Mouse (Mus musculus): ENCODE results near the gene Gm10663. TPM values are rescaled to one million over a fixed set of nuclear protein-coding genes. Genes with fewer than 3 reads are reported as not detected.

Gm10663 gene
- total RNA-seq, 2 experiments from 2014 or later: not detected

DNA sequence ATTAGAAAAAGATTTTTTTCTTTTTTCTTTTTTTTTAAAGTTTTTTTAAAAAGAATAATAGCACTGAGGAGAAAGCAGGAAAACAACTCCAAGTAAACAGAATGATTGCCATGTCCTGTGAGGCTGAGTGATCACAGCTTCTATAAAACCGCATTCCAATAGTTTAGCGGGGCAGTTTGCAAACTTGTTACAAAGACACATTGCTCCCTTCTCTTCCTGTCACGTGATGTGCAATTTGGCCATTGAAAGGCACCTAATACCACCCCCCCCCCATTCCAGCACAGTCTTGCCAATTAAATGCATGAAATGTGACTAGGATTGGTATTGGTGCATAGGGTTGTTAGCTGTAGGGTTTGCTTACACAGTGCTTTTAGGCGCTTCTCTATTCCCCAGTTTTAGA, 3.8 kb upstream of the Gm10663 start:
- ATAC-seq (replicated peaks; ENCODE audit: low FRiP score, low TSS enrichment, poor library complexity, severe bottlenecking): no peak

DNA sequence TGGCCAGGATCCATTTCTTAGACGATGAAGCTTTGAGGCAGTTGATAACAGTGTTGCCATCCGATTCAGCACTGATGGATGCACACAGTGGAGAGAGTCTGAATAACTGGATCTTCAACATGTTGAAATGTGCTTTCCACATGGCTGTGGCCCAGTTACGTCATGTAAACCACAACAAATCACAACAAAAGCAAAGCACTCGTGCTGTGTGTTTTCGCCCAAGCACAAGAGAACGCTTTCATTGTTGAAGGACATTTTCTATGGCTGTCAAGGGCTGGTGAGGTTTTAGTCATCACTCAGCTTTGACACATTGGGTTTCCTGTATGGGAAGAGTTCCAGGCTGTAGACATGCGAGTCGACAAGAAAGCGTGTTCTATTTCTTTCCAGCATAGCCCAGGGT, 5.9 kb downstream of the Gm10663 start:
- ATAC-seq (replicated peaks; ENCODE audit: low FRiP score, low TSS enrichment, poor library complexity, severe bottlenecking): no peak

DNA sequence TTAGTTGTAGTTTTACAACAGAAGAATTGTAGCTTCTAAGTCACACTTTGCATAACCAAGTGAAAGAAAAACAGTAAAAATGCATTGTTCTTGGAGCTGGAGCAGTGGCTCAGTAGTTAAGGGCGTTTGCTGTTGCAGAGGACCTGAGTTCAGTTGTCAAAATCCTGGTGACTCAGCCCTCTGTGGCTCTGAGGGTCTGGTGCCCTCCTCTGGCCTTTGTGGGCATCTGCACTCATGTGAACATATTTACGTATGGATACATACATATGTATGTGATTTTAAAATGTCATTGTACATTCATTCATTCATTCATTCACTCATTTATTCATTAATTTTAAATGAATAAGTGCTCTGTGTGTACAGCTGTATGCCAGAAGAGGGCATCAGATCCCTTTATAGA, 10.8 kb downstream of the Gm10663 start:
- ATAC-seq (replicated peaks; ENCODE audit: low FRiP score, low TSS enrichment, poor library complexity, severe bottlenecking): no peak

DNA sequence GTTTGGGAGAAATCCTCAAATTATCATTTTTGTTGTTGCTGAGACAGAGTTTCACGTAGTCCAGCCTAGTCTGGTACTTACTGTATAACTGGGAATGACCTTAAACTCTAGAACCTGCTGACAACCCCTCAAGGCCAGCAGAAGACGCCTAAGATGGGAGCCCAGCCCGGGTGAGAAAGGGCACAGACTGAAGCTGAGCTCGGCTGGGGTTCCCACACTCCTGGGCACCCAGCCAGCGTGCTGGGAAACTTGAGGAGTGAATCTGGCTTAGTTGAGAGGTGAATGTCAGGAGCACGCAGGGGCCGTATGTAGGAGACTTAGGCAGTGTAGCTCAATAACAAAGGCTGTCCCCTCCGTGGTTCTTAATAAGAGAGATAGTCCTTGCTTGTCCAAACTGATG, 12.9 kb downstream of the Gm10663 start:
- no peak for ATAC-seq (replicated peaks; ENCODE audit: low FRiP score, low TSS enrichment, poor library complexity, severe bottlenecking)

DNA sequence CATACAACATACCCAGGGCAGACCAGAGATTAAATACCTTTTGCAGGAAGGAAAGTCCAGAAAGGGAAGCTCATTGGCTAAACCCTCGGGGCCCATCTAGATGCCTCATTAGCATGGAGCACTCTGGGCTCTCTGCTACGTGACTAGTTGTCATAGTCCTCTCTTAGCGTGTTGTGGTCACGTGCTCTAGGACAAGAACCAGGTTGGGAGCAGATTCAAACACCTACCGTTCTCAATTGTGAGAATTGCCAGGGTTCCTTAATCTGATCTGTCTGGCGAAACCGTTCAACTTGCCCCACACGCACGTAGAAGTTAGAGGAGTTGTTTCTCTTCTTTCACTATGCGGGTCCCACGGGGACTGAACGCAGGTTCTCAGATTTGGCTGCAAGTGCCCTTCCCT, 13.3 kb downstream of the Gm10663 start:
- ATAC-seq (replicated peaks; ENCODE audit: low FRiP score, low TSS enrichment, poor library complexity, severe bottlenecking): no peak

DNA sequence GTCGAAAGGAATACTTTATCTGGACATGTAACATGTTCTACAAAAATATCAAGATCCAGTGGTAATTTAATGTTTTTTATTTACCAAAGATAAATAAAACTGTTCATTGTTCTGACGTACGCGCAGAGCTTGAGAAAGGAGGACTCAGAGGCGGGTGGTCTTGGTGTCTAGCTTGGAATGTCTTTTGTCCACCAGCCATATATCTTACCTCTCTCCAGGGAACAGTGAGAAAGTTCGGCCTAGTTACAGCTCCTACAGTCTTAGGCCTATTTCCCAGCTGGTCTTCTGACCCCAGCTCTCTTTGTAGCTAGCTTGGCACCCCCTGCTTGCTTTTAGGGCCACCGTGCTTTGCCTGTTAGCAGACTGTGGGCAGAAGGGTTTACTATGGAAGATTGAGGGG, 14.9 kb downstream of the Gm10663 start:
- no peak for ATAC-seq (replicated peaks; ENCODE audit: low FRiP score, low TSS enrichment, poor library complexity, severe bottlenecking)

DNA sequence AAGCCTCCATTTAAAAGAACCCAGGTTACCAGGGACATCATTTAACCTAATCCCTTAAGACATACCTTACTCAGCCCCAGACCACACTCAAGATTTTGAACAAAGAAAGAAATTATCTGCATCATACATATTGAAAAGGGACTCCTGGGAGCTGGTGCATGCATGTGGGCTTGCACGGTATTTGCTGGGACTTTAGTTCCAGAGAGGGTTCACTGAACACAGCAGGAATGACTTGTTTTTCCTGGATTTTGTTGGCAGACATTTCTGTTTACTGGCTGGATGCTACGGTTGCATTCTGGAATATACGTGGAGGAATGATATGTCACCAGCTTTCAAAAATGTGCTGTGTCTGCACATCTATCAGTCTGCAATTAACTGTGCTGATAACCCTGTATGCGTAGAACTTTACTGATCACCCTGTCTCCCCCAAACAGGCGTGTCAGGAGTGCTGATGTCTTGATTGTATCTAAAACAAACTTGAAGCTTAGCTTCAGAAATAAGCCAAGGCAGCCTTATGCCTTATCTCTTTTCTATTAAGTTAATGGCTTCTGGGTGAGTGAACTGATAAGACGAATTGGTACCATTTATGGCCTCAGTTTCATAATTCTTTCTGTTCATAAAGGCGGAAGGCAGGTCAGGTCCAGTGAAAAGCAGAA, 23.1 kb downstream of the Gm10663 start:
- no peak for ATAC-seq (replicated peaks; ENCODE audit: low FRiP score, low TSS enrichment, poor library complexity, severe bottlenecking)

DNA sequence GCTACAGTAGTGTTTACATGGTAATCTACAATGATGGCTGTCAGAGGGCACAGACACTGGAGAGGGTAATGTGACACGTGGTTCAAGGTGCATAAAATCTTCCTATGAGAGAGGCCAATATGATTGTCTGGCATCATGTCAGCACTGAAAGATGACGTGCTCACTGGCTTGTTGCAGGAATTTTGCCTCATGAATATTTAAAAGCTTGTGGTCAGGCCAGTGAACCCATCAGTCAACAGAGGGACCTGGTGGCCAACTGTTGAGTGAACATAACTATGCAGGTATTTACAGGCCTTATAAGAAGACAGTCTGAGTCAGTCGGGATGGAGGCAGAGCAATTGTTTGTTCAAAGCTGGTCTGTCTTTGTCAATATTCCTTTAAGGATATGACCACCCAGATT, 24.9 kb downstream of the Gm10663 start:
- no peak for ATAC-seq (replicated peaks; ENCODE audit: low FRiP score, low TSS enrichment, poor library complexity, severe bottlenecking)

DNA sequence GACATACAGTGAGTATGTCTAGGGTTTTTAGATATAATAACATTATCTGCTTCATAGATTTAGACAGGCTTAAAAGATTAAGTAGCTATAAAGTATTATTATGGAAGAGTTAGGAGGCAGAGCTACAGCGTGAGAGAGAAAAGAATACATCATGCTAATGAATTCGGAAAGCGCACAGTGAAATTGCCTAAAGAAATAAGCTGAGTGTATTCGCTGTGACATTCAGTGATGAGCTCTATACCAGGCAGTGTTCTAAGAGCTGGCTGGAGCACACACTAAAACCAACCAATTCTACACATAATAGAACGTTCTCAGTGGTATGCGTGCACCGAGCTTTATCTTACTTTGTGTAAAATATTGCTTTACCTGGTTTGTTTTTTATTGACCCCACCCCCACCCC, 28.8 kb downstream of the Gm10663 start:
- no peak for ATAC-seq (replicated peaks; ENCODE audit: low FRiP score, low TSS enrichment, poor library complexity, severe bottlenecking)

DNA sequence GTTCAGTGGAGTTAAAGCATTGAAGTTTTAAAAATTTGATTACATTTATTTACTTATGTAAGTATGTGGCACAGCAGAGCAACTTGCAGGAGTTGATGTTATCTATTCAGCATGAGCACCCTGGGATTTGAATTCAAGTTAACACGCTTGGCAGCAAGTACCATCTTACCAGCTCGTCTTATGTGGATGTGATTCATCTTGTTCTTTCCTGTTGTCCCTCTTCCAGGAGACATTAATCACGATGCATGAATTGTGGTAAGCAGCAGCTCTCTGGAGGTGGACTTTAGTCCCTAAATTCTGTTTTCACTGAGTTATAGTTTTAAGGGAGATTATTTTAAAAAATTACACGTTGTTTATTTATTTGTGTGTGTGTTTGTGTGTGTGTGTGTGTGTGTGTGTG, 29.2 kb downstream of the Gm10663 start:
- no peak for ATAC-seq (replicated peaks; ENCODE audit: low FRiP score, low TSS enrichment, poor library complexity, severe bottlenecking)

DNA sequence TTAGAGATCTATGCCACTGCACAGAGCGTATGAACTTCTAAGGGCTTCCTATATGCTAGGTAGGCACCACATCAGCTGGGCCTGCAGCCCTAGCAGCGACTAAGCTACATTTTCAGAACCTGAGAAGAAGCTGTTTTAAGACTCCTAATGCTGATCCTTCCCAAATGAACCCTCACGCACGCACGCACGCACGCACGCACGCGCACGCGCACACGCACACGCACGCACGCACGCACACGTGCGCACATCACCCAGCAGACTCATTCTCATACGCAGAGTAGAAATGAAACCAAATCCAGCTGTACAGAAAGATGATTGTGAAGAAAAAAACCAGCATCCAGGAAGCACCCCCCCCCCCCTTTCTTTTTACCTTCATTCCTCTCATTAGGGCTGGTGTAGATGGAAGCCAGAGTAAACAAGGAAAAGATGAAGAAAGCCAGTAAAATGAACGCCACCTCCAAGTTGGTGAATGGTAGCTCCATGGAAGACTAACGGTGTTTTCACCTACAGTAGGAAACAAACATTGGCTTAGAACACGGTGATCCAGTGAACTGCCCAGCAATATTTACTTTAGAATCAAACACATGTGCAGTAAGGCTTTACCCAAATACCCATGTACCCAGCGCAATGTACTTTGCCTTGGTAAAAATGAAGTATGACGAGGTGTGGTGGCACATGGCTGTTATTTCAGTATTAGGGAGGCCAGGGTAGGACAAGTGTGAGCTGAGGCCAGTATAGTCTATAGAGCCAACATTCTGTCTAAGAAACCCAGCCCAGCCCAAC, 33.3 kb downstream of the Gm10663 start:
- no peak for ATAC-seq (replicated peaks; ENCODE audit: low FRiP score, low TSS enrichment, poor library complexity, severe bottlenecking)

DNA sequence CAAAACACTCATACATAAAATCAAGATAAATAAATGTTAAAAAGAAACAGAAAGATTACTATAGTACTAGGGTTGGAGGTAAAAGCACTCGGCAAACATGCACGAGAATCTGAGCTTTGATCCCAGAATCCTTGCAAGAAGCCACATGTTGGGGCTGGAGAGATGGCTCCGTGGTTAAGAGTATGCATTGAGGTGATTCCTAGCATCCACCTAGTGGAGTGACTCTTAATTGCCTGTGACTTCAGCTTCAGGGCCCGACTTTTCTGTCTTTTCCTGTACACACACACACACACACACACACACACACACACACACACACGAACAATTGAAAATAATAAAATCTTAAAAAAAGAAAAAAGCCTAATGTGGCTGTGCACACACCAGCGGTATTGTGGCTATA, 34.1 kb downstream of the Gm10663 start:
- ATAC-seq (replicated peaks; ENCODE audit: low FRiP score, low TSS enrichment, poor library complexity, severe bottlenecking): no peak

DNA sequence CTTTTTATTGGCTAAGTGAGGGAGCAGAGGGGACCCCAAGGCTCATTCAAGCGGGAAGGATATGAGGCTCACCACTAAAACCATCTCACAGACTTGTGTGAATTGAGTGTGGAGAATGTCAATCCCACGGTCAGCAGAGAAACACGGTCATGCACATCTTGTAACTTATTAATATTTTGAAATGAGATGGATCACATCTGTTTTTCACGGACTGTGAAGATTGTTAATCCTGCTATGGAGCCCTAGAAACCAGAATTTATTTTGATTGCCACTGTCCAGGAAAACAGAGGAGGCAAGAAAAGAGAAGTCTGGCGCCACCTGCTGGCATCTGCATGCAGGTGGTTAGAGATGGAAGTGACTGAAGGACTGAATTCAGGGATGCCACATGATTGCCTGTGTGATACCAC, 35.5 kb downstream of the Gm10663 start:
- ATAC-seq (replicated peaks; ENCODE audit: low FRiP score, low TSS enrichment, poor library complexity, severe bottlenecking): peak; percentile 77

DNA sequence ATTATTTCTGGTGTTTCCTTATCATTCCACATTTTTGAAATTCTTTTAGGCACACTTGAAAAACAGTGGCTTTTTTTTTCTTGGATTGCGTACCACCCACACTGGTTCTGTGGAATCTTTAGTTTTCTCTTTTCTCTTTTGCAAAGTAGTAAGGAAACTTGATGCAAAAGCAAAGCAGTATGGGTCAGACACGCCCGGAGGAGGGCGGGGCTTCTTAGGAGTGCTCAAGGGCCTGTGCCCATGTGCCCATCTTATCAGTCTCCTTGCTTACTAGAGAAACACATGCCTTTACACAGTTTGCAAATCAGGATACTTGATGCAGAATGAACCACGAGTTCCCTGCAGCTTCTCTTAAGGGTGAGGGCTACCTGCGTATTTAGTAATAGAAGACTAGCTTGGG, 37.3 kb downstream of the Gm10663 start:
- no peak for ATAC-seq (replicated peaks; ENCODE audit: low FRiP score, low TSS enrichment, poor library complexity, severe bottlenecking)

DNA sequence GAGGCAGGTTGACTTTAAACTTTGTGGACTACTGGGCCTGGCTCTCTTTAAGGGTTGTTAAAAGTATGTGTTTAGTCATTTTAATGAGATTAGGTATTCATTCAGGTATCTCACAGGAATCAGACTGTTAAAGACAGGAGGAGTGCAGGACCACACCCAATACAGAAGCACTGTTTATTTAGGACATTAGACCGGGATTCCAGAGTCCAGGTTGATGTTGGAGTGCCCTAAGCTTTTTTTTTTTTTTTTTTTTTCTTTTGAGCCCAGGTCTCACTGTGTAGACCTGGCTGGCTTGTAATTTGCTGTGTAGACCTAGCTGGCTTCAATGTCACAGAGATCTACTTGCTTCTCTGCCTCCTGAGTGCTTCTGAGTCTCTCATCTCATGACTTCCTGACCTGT, 51.2 kb downstream of the Gm10663 start:
- no peak for ATAC-seq (replicated peaks; ENCODE audit: low FRiP score, low TSS enrichment, poor library complexity, severe bottlenecking)

DNA sequence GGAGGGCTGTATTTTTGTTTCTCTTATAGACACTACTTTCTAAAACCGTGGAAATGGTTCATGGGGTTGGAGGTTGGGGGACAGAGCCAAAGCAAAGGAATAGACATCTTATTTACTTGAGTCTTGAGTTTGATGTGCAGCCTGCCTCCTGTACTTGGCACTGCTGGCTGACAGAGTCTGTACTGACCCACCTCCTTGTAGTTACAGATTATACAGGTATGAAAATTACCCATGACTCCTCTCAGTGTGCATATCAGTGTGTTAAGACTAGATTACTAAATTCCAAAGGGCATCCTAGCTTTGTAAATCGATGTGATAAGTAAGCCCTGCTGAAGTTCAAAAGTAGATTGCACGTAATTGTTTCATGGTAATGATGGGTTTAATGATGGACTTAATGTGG, 51.6 kb downstream of the Gm10663 start:
- no peak for ATAC-seq (replicated peaks; ENCODE audit: low FRiP score, low TSS enrichment, poor library complexity, severe bottlenecking)

Other genes with a start within 250 kb of the Gm10663 start
- 5.5 and 6.1 TPM in 2 replicates for gene Klhl2, start 225.0 kb upstream of the Gm10663 start, total RNA-seq (2014; fragmentation: Nextera tagmentation)
- 5.3 and 12.6 TPM in 2 replicates for gene Klhl2, start 225.0 kb upstream of the Gm10663 start, total RNA-seq (2017)
- 16.4 and 30.1 TPM in 2 replicates for gene Tmem192, start 127.8 kb upstream of the Gm10663 start, total RNA-seq (2014; fragmentation: Nextera tagmentation)
- 8.0 and 14.0 TPM in 2 replicates for gene Tmem192, start 127.8 kb upstream of the Gm10663 start, total RNA-seq (2017)
- gene Trim75, start 87.2 kb upstream of the Gm10663 start, total RNA-seq (2014; fragmentation: Nextera tagmentation): not detected in 2 replicates
- not detected in 2 replicates for gene Trim75, start 87.2 kb upstream of the Gm10663 start, total RNA-seq (2017)
- not detected in 2 replicates for gene Trim61, start 56.5 kb upstream of the Gm10663 start, total RNA-seq (2014; fragmentation: Nextera tagmentation)
- gene Trim61, start 56.5 kb upstream of the Gm10663 start, total RNA-seq (2017): not detected in 2 replicates
- not detected in 2 replicates for gene Trim60, start 56.4 kb upstream of the Gm10663 start, total RNA-seq (2014; fragmentation: Nextera tagmentation)
- gene Trim60, start 56.4 kb upstream of the Gm10663 start, total RNA-seq (2017): not detected in 2 replicates
- not detected in 2 replicates for gene Apela, start 37.7 kb upstream of the Gm10663 start, total RNA-seq (2014; fragmentation: Nextera tagmentation)
- not detected in 2 replicates for gene Apela, start 37.7 kb upstream of the Gm10663 start, total RNA-seq (2017)
- not detected in 2 replicates for gene BC030870, start 54.5 kb downstream of the Gm10663 start, total RNA-seq (2014; fragmentation: Nextera tagmentation)
- not detected in 2 replicates for gene BC030870, start 54.5 kb downstream of the Gm10663 start, total RNA-seq (2017)

Measured in megakaryocyte-erythroid progenitor cell, adult 5-6 weeks (primary cell).